Mouse (Mus musculus) embryonic facial prominence, embryonic 11.5 days (tissue): Measurements from ENCODE around the gene Vsx1. TPM values are rescaled to one million over a fixed set of nuclear protein-coding genes. Genes with fewer than 3 reads are reported as not detected.
A peak's percentile ranks its signal among the peaks of the same experiment; 100 is the strongest.

ENCODE experiments used
- ATAC-seq: fragments of 200-750 bp; cut with Nextera tagmentation; replicated peaks from 2 replicates; pipeline ENCODE4 v1.8.0; 2017; ENCODE audit warnings: low read depth; ENCODE audit not compliant: insufficient number of reproducible peaks, low FRiP score, low TSS enrichment
- DNase-seq: peaks from one replicate; pipeline ENCODE4 v3.0.0-alpha.2; 2015; ENCODE audit warnings: low spot score
- H3K27ac ChIP-seq: fragments of 300-500 bp; sonication (generic); replicated peaks from 2 replicates; pipeline ENCODE4 v1.5.1; 2014; ENCODE audit warnings: mild to moderate bottlenecking, low read depth, low read length, control low read depth
- H3K27me3 ChIP-seq: fragments of 300-500 bp; sonication (generic); 2 replicates; pipeline ENCODE4 v1.6.1; 2014; ENCODE audit warnings: mild to moderate bottlenecking, low read length, moderate library complexity, mixed read lengths; ENCODE audit not compliant: control insufficient read depth, insufficient read depth
- H3K36me3 ChIP-seq: fragments of 300-500 bp; sonication (generic); replicated peaks from 2 replicates; pipeline ENCODE4 v1.6.1; 2014; ENCODE audit warnings: low read depth, mild to moderate bottlenecking, low read length, moderate library complexity, mixed read lengths; ENCODE audit not compliant: control insufficient read depth, insufficient read depth
- H3K4me1 ChIP-seq: fragments of 300-500 bp; sonication (generic); 2 replicates; pipeline ENCODE4 v1.6.1; 2014; ENCODE audit warnings: low read length, mixed read lengths; ENCODE audit not compliant: control insufficient read depth, insufficient read depth
- H3K4me2 ChIP-seq: fragments of 300-500 bp; sonication (generic); 2 replicates; pipeline ENCODE4 v1.6.1; 2014; ENCODE audit warnings: low read depth, mild to moderate bottlenecking, control low read depth, low read length, moderate library complexity
- H3K4me3 ChIP-seq: fragments of 300-500 bp; sonication (generic); 2 replicates; pipeline ENCODE4 v1.5.1; 2014; ENCODE audit warnings: low read depth, low read length, control low read depth
- H3K9ac ChIP-seq: fragments of 300-500 bp; sonication (generic); replicated peaks from 2 replicates; pipeline ENCODE4 v1.6.1; 2014; ENCODE audit warnings: mild to moderate bottlenecking, control low read depth, low read length
- H3K9me3 ChIP-seq: fragments of 300-500 bp; sonication (generic); replicated peaks from 2 replicates; pipeline ENCODE4 v1.6.1; 2016; ENCODE audit warnings: mild to moderate bottlenecking, low read length, inconsistent platforms, mixed read lengths; ENCODE audit not compliant: control insufficient read depth
- WGBS: fragments of 180-500 bp; shearing (Covaris S2); extraction: QIAGEN DNeasy Blood & Tissue Kit; methylation state at CpG from one replicate; pipeline ENCODE4 v1.1.7; 2014; 5-methylcytosine and 5-hydroxymethylcytosine counted together
- polyA plus RNA-seq: library from polyadenylated mRNA; unstranded; fragments of >200 nt; fragmentation: Nextera tagmentation; extraction: Ambion mirVana; gene quantifications from 2 replicates; pipeline ENCODE4 v1.2.1, GENCODE M21; 2014

The Vsx1 gene
- polyA plus RNA-seq: 0.18 TPM in 1 of 2 replicates, not detected in the other

DNA sequence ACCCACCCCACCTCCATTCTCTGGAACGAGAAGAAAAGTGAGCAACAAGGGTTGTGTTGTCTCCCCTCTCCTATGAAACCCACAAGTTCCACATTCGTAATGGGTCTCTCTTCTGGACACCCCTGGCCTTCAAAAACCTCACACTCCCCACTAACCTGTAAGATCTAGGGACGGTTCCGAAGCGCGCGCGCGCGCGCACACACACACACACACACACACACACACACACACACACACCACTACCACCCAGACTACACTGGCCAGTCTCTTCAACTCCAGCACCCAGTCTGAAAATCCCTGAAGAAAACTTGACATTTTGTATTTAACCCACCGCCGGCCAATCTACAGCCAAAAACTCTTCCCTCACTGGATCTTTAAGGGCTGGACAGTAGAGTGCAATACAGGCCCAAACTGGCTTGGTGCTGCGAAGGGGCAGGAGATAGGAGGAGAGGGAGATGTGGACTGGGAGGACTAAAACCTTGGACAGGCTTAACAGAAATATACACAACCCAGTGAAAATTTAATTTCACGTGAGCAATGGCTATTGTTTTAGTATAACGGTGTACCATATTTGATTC lies at the start of gene Vsx1:
Gene Vsx1, minus strand, starts transcription at position 138 of the 578 bp plus-strand sequence.
- 0 out of 2 replicates have a peak, but pooled peaks have one; percentile 7 for ATAC-seq

DNA sequence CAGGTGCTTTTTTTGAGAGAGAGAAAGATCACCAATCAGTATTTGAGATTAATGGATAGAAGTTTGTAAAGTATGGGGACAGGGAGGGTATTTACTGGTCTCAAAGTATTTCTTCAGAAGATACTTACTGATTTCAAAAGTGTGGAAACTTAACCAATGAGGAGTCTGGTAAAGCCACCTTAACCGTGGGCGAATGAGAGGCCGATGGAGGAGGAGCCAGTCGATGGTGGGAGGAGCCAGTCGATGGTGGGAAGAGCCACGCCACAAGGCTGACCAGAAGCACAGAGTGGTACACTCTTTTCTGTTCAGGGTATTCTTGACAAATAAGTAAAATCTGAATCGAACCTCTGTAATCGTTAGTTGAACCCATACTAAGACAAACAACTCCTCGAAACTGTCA lies 48.7 kb upstream of the Vsx1 start:
- Histone ChIP-seq H3K4me3 (no peak overlapping the region), H3K27ac (no peak overlapping the region), H3K4me1 (no peaks in the 10 kb centered on the region), H3K9me3 (no peaks in the 10 kb centered on the region), H3K9ac (no peak overlapping the region), H3K27me3 (no peaks in the 10 kb centered on the region), H3K36me3 (no peaks in the 10 kb centered on the region), H3K4me2 (no peak overlapping the region)
- WGBS: 82% methylated on average over 9 of the region's 9 CpGs
- 0 out of 2 replicates have a peak, but pooled peaks have one; percentile 44 for ATAC-seq
- DNase-seq: no peak

More for the DNA sequence above, at the start of gene Vsx1:
- Histone ChIP-seq H3K9me3 (no peaks in the 10 kb centered on the region), H3K9ac (peak within 1 kb of the TSS; percentile 44), H3K27ac (no peak within 1 kb of the TSS), H3K4me3 (peak within 1 kb of the TSS; percentile 33), H3K4me2 (peak within 1 kb of the TSS; percentile 61), H3K36me3 (no peaks in the 10 kb centered on the region), H3K27me3 (peaks cover 38% of the 10 kb centered on the region), H3K4me1 (no peaks in the 10 kb centered on the region; the same call in 1 of the 2 replicates)
- no peak for DNase-seq
- 40% methylated on average over 16 of the region's 16 CpGs for WGBS

GRCm38 (mm10) chr2:150735756-150736576 lies 46.8 kb upstream of the Vsx1 start:
- H3K36me3 ChIP-seq: no peaks in the 10 kb centered on the region
- no peaks in the 10 kb centered on the region for H3K4me1 ChIP-seq
- WGBS: 51% methylated on average over 11 of the region's 11 CpGs
- H3K27ac ChIP-seq: no peak overlapping the region
- H3K9ac ChIP-seq: no peak overlapping the region
- H3K4me3 ChIP-seq: no peak overlapping the region
- peak; percentile 98 for ATAC-seq
- no peaks in the 10 kb centered on the region for H3K9me3 ChIP-seq
- peak; percentile 4 for DNase-seq
- H3K4me2 ChIP-seq: no peak overlapping the region
- no peaks in the 10 kb centered on the region for H3K27me3 ChIP-seq

DNA sequence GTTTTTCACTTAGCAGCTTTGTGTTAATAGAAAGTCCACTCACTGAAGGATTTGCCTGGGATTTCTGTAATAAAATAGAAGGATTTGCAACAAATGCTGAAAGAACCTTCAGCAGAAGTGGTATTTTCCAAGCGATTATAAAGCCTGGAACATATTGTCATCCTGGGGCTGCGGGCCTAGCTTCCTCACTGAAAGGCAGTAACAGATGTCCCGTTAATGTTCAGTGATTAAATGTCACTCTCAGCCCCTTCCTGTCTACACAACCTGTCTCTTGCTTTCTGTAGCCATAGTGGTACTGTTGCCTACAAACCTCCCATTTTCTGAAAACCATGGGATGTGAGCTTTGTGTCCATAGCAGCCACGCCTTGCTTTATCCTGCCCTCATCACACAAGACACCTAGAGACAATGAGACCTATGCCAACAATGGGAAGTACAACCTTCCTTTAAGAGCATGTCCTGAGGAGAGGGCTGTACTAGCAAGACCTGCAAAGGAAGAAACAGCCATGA lies 23.1 kb upstream of the Vsx1 start:
- Histone ChIP-seq H3K27ac (no peak overlapping the region), H3K4me2 (no peak overlapping the region), H3K36me3 (no peaks in the 10 kb centered on the region), H3K9ac (no peak overlapping the region), H3K4me1 (no peaks in the 10 kb centered on the region), H3K9me3 (no peaks in the 10 kb centered on the region), H3K27me3 (no peaks in the 10 kb centered on the region), H3K4me3 (no peak overlapping the region)
- WGBS: 78% methylated on average over 4 of the region's 4 CpGs
- DNase-seq (no peak), ATAC-seq (no peak)

GRCm38 (mm10) chr2:150691481-150692170 lies 2.5 kb upstream of the Vsx1 start:
- H3K9ac ChIP-seq: no peak overlapping the region
- H3K4me1 ChIP-seq: no peaks in the 10 kb centered on the region; the same call in 1 of the 2 replicates
- H3K27me3 ChIP-seq: peaks cover 38% of the 10 kb centered on the region
- no peaks in the 10 kb centered on the region for H3K36me3 ChIP-seq
- H3K4me3 ChIP-seq: no peak overlapping the region
- 76% methylated on average over 6 of the region's 6 CpGs for WGBS
- H3K27ac ChIP-seq: no peak overlapping the region
- ATAC-seq (no peak), DNase-seq (no peak)
- H3K9me3 ChIP-seq: no peaks in the 10 kb centered on the region
- no peak overlapping the region for H3K4me2 ChIP-seq

DNA sequence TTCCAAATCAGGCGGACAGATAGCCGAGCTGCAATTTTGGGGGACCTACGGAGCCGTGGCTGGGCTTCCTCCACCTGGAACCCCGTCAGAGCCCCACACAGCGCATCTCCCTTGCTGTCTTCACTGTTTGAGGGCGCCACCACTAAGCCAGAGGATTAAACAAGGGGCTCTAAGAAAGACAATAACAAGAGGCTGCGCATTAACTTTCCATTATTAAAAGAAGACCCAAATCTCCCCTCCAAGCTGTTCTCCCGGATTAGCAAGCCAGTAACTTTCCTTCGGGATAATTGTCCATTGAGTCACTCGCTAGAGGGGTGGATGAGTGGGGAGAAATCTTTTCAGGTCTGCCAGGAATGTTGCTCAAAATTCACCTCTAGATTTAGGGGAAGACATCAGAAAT lies 1.1 kb upstream of the Vsx1 start:
- Histone ChIP-seq H3K9me3 (no peaks in the 10 kb centered on the region), H3K4me1 (no peaks in the 10 kb centered on the region; the same call in 1 of the 2 replicates), H3K27me3 (peaks cover 38% of the 10 kb centered on the region), H3K36me3 (no peaks in the 10 kb centered on the region), H3K4me3 (no peak overlapping the region), H3K27ac (no peak overlapping the region), H3K9ac (no peak overlapping the region), H3K4me2 (no peak overlapping the region)
- 3% methylated on average over 11 of the region's 11 CpGs for WGBS
- no peak for DNase-seq
- no peak for ATAC-seq

DNA sequence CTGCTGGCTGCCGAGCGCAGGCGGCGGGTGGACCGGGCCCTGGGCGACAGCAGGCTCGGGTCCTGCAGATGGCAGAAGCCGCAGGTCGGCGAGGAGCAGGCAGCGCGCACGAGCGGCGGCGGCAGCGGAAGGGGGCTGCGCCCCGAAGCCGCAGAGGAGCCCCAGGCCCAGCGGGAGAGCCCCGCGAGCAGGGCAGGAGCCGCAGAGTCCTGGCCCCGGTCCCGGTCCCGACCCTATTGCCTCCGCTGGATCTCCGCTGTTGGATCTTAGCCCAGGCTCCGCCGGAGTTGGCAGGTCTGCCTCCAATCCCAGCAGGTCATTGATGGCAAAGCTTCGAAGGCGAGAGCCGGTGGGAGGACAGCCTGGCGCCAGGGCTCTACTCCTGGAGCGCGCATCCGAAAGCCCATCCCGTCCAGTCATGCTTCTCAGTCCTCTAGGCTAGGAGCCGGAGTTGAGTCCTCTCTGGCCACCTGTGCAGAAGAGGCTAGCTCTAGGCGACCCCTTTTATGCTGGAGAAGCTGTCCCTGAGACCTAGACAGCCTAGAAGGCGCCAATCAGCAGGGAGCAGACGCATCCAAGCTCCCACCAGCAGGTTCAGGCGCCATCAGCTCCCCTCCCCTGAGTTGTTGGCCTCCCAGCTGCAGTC lies 496 bp downstream of the Vsx1 start:
- Histone ChIP-seq H3K9me3 (no peaks in the 10 kb centered on the region), H3K4me3 (peak overlapping the region; percentile 33), H3K9ac (peak overlapping the region; percentile 44), H3K4me1 (no peaks in the 10 kb centered on the region; the same call in 1 of the 2 replicates), H3K36me3 (no peaks in the 10 kb centered on the region), H3K4me2 (peak overlapping the region; percentile 61), H3K27ac (no peak overlapping the region), H3K27me3 (peaks cover 38% of the 10 kb centered on the region)
- peak; percentile 69; the same call in 1 of the 2 replicates for ATAC-seq
- under 1% methylated on average over 40 of the region's 44 CpGs for WGBS
- DNase-seq: no peak
